Mouse (Mus musculus): ENCODE data around the gene Wdr95.

DNA sequence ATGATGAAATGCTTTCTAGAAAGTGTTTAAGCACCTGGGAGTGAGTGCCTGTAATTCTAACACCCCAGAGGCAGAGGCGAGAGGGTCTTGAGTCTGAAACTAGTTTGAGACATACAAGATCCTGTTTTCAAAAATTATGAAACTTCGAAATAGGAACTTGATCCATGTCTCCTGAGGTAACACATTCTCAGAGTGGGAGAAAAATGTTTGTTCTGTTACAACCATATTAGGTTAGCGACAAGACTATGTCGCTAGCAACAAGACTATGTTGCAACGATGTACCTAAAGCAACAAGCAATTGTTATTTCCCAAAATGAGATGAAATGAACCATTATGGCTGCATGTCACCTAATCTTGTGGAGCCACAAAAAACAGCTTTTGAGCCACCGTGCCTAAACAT lies 43.0 kb upstream of the Wdr95 start:
- TF ChIP-seq CTCF (IDR thresholded peaks at IDR 0.05; ENCODE audit: insufficient read depth, low read depth, low read length) (no peak), POLR2A (IDR thresholded peaks at IDR 0.05; ENCODE audit: insufficient read depth, low read depth, low read length) (no peak)

All from olfactory bulb, adult 2 months (tissue).